Mouse (Mus musculus) skeletal muscle tissue, adult 2 months (tissue): ENCODE data around the gene Bpgm.

Source experiments
- DNase-seq: peaks from one replicate; pipeline ENCODE4 v3.0.0-alpha.2; 2012; ENCODE audit warnings: low read depth, low spot score

Gene Bpgm

GRCm38 (mm10) chr6:34475974-34476794, at the start of gene Bpgm:
TSS of gene Bpgm (plus strand) at chr6:34476207.
- DNase-seq: peak; percentile 99

GRCm38 (mm10) chr6:34439006-34439405, 37.0 kb upstream of the Bpgm start:
- no peak for DNase-seq

DNA sequence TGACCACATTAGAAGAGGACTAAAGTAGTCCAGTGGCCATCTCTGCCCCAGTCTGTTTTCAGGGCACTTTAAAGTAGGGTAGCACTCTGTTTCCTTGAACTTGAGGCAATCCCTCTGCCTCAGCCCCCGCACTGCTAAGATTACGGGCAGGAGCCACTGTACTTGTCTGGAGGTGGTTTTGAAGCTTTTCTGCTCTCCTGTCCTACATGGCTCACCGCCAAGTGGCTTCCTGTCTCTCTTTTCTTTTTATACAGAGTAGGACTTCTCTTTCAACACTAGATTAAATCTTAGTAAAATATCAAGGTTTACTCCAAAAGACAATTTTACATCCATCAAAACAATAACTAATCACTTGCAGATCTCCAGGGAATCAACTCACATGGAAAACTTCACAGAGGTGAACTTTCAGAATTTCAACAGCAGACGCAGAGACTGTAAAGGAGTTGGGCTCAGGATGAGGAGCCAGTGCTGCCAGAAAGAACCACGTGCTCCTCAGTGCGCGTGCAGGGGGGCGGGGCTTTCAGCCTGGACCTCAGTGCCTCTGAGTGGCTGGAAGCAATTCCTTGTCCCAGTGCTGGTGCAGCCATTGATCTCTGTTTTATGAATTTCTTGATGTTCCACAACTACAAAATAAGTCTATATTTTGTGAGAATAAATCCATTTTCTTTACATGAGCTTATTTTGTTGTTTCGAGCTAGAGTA, 34.3 kb upstream of the Bpgm start:
- DNase-seq: no peak

DNA sequence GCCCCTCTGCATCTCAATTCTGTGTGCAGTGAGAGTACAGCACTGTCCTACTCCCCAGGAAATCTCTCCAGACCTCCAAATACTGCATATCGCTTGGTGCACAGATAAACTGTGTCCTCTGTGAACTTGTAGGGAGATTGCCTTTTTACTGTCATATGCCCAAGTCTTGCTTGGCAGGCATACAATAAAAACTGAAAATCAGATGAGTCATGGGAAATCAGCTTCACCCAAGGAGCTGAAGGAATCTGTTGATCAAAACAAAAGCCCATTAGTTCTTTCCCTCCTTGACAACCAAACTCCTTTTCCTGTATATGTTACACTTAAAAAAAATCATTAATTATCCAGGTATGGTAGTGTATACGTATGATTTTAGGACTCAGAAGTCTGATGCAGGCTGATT, 32.2 kb upstream of the Bpgm start:
- DNase-seq: peak; percentile 13

GRCm38 (mm10) chr6:34447961-34448360, 28.0 kb upstream of the Bpgm start:
- peak; percentile 48 for DNase-seq

DNA sequence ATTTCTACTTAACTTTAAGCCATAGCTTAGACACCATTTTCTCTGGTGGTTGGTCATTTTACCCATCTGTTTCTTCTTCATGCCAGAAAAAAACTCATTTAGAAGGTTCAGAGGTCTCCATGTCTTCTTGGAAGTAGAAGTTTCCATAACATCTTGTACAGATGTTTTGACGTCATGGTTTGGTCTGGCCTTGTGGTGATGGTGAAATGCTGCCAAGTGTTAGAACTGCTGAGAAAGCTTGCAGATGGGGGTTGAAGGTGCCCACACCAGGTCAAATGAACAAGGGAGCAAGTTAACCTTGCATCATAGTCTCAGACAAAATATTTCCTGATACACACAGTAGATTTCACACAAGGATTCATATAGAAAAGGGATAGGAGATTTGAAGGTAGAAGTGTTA, 27.3 kb upstream of the Bpgm start:
- no peak for DNase-seq

DNA sequence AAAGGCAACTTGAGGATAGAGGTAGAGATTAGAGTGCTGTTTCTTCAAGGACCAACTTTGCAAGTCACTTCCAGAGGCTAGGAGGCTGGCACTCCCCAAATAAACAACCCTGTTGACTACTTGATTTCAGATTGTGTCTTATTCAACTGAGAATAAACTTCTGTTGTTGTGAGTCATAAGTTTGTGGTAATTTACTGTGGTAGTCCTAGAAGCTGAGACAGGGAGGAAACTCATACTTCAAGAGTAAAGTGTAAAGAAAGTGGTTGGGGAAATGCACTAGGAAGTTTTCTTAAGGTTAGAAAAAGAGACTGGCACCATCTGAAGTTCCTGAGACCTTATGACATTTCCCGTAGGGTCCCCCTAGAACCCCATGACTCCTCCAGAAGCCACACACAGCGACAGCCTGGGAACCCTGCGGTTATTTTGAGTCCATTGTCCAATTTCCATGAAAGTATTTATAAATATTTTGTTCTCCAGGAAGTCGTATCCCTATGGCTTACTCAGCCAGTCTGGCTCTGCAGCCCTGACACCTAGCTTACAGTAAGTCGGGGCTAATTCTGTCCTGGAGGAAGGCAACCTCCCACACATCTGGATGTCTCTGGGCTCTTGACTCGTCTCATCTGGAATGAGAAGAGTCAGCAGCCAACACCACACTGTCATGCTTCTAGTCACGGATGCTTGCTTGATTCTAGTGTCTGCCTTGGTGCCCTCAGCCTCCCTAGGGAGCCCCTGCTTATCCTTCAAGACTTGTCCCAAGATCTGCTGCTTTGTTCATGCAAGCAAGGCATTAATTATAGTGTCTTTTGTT, 22.8 kb upstream of the Bpgm start:
- no peak for DNase-seq

GRCm38 (mm10) chr6:34459456-34459855, 16.6 kb upstream of the Bpgm start:
- no peak for DNase-seq

DNA sequence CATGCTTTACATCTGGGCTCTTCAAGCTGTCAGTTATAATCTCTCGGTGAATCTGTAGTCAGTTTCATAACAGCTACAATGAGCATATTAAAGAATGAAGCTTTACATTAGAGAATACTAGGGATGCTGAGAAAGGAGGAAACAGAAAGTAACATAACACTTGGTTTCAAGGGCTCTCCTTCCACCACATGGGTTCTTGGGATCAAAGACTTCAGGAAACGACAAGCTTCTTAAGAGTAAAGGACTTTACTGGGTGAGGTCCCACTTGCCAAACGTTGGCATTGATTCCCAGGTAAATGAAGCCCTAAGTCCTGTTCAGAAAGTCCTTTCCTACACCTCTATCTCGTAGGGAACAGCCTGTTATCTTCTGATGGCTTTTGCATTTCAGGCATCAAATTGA, 15.4 kb upstream of the Bpgm start:
- no peak for DNase-seq

DNA sequence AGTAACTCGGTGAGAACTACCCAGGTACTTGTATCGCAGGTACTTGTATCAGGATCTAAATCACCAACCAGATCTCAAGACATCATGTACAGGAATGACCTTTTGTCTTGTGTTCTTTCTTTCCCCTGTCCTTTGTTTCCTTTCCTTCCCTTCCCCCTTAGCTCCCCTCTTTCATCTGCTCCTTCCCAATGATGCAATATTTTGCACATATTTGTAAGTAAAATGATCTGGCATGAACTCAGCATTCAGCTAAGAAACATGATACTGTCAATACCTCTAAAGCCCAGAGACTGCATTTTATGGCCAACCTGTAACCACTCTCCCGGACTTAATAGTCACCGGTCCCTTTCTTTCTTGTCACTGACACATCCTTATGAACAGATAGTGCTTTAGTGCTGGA, 12.4 kb upstream of the Bpgm start:
- DNase-seq: no peak

GRCm38 (mm10) chr6:34471434-34472110, 4.4 kb upstream of the Bpgm start:
- DNase-seq: no peak

DNA sequence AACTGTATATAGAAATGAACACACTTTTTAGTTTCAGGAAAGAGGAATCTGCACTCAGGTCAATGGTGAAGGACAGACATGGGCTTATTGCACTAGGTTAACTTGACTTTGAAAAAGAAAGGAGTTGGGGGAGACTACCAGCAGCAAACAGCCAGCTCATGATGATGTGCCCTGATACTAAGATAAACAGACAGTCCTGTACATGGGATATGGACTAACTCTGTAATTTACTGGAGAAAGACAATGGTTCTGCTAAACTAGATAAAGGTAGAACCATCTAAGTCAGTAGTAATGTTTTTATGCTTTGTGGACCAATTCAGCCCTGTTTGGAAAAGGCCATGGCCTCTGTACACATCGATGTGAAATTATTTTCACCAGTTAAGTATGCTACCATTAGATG, 2.7 kb upstream of the Bpgm start:
- no peak for DNase-seq

DNA sequence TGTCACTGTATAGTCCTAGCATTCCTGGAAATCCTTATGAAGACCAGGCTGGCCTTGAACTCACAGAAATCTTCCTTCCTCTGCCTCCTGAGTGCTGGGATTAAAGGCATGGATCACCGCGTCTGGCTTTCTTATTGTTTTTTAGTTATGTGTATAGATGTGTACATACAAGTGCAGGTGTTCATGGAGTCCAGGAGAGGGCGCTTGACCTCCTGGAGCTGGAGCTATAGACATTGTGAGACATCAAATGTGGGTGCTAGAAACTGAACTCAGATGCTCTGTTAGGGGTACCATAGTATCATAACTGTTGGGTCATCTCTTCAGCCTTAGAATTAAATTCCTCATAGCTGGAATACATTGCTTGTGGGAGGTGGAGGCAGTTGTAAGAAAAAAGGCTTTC, 2.0 kb upstream of the Bpgm start:
- no peak for DNase-seq

DNA sequence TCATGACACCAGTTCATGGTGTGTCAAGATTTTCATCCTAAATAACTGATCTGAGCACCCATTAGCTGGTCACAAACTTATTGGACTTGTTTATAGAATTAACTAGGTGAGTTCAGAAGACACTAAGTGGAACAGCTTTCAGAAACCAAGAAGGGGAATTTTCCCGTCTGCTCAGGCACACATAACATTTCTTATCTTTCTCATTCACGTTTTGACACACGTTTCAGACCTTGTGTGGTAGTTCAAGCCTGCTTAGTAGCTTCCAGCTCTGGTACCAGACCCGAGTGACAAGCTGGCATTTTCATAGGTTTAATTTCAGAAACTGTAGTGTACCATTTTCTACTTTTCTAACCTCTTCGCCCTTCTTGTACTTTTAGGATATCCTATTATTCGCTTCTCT, 616 bp upstream of the Bpgm start:
- no peak for DNase-seq

DNA sequence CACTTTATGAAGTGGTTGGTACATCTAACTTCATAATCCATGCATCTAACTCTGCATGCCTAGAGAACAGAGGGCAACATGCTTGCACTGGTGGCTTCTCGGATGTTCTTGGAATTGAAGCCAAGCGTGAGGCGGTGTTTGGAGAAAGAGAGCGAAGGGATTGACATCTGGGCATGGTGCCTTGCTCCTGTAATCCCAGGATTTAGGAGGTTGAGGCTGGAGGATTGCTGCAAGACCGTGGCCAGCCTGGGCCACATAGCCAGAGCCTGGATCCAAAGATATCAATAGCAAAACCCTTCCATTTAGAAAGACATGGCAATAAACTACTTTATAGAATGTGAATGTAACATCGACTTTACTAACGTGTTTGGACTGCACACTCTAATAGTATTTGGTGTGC, 2.0 kb downstream of the Bpgm start:
- DNase-seq: no peak

GRCm38 (mm10) chr6:34478677-34479360, 2.8 kb downstream of the Bpgm start:
- no peak for DNase-seq

GRCm38 (mm10) chr6:34479531-34479930, 3.5 kb downstream of the Bpgm start:
- no peak for DNase-seq

DNA sequence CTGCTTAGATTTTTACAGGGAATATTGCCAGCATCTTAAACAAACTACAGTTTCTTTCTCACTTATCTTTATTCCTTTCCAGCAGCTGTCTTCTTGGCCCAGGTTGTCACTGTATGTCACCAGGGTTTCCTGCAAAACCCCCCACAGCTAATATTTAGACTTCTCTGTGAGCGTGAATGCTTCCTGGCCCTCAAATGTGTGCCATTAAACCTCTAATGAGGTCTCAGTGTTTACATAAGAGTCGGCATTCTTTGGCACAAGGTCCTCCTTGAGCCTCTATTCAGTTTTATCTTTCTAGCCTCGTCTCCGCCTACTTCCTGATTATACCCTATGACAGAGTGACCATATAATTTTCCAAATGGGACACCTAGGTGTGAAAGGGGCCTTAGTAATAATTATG, 4.7 kb downstream of the Bpgm start:
- no peak for DNase-seq

GRCm38 (mm10) chr6:34481349-34481748, 5.3 kb downstream of the Bpgm start:
- no peak for DNase-seq

- DNase-seq: no peak
Observed at GRCm38 (mm10) chr6:34482842-34483241, 6.8 kb downstream of the Bpgm start.

DNA sequence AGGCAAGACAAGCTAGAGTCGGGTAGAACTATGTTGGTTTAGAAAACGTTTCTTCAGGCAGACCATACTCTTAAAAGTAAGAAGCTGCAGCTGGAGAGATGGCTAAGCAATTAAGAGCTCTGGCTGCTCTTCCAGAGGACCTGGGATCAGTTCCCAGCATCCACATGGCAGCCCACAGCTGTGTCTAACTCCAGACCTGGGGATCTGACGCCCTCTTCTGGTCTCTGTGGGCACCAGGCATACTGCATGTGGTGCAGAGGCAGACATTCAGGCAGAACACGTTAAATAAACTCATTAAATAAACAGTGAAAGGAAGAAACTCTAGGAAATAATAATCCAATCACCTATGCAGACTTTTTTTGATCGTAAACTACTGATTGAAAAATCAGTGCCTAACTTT, 7.4 kb downstream of the Bpgm start:
- DNase-seq: no peak
